Mouse (Mus musculus): ENCODE measurements at regions not wholly inside any gene's neighbourhood (a gene's known extent, or its start where the extent isn't known, plus 50 kb on each side); places are given as distances from the start of the nearest gene placed in this dataset.

GRCm38 (mm10) chr12:105274866-105275265 is 52.3 kb upstream of the Tcl1 start:
- peak; percentile 75 to 86 for DNase-seq

GRCm38 (mm10) chr12:105280076-105280475 is 53.6 kb upstream of the Tunar start:
- DNase-seq, result peak; percentile 64 to 72

- no peak for DNase-seq
Observed at GRCm38 (mm10) chr12:105281070-105281469, 52.6 kb upstream of the Tunar start.

GRCm38 (mm10) chr12:105282091-105282490 is 51.6 kb upstream of the Tunar start:
- no peak for DNase-seq
